Mouse (Mus musculus): ENCODE results near the gene Ctsg. TPM values are rescaled to one million over a fixed set of nuclear protein-coding genes. Genes with fewer than 3 reads are reported as not detected.
"Not testable (repeated sequence)": the region's sequence is repeated elsewhere in the genome, so short reads cannot be mapped to it uniquely, and the experiment has no call there.

The Ctsg gene
- polyA plus RNA-seq, 1 experiment from 2014 or later = 1.1 TPM

DNA sequence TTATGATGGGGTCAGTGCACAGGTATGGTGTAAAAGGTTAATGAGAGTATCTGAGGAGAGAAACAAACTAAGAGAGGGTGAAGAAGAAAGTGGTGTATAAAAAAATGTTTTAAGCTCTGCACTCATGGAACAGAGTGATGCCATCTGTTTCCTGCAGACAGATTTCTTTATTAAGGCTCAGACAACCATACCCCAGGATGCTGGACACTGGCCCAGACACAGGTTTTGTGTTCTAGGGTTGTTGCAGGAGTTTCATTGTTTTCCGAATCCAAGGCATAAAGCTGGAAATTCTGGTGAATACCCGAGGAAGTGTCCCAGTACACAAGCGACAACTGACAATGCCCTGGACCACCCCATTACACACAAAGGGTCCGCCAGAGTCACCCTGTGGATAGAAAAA, 20.4 kb downstream of the Ctsg start:
- Histone ChIP-seq H3K27ac (no peak overlapping the region), H3K79me2 (ENCODE audit: inconsistent target) (no peaks in the 10 kb centered on the region), H3K4me3 (ENCODE audit: inconsistent target) (no peak overlapping the region), H3K36me3 (ENCODE audit: inconsistent target) (no peaks in the 10 kb centered on the region)
- 67% methylated on average over 4 of the region's 4 CpGs for WGBS (ENCODE audit: missing documents)

DNA sequence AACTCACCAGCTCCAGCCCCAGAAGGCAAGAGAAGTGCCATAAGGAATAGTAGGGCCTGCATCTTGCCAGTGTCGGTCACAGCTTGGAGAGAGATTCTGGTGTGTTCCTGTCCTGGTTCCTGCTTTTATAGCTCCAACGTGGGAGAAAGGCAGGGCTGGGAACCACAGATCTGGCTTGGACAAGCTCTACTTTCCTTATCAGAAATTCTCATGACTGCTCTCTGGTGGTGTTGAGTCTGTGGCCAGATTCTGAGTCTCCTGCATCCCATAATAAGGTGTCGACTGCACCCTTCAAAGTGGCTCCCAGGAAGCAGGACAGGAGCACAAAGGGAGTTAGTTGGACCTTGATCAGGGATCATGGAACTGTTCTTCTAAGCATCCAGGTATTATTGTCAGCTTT, 40.2 kb downstream of the Ctsg start, which contains the start of gene Mcpt4:
Gene Mcpt4, minus strand, starts transcription at position 101 of the 400 bp plus-strand sequence.
- WGBS (ENCODE audit: missing documents) = 69% methylated on average over 3 of the region's 3 CpGs
- H3K27ac ChIP-seq; H3K36me3 ChIP-seq (ENCODE audit: inconsistent target); H3K79me2 ChIP-seq (ENCODE audit: inconsistent target); H3K4me3 ChIP-seq (ENCODE audit: inconsistent target): not testable (repeated sequence)

DNA sequence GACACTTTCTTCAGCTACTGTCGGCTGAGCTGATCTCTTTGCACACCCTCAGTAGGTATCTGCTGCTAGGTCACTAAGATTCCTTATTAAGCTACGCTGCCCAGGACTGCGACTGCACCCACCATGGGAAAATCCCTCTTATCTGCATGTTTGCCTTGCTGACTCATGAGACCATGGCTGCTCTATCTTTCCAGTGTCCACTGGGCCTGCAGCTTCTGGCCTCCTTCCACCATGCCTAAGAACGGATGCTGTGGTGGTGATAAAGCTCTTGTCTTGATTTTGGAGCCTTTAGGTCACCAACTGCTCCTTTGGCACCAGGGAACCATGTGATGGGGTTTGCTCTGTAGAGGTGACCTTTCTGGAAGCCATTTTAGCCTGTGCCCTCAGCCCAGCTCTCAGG, 44.7 kb downstream of the Ctsg start:
- 89% methylated on average over 4 of the region's 4 CpGs for WGBS (ENCODE audit: missing documents)

DNA sequence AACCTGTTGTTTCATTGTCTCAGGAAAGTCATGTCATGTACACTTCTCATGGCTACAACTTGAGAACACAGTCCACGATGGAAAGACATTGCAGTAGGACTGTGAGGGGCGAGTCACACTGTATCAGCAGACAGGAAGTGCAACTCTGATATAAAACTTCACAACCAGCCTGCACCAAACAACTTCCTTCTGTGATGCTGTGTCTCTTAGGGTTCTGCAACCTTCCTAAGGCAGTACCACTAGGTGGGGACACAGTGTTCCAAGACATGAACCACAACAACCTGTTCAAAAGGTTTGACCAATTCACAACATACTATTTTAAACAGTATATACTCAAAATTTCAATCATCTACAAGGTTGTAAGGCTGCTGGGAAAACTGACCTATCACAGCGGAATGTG, 47.0 kb downstream of the Ctsg start:
- Histone ChIP-seq H3K27ac (no peak overlapping the region), H3K79me2 (ENCODE audit: inconsistent target) (no peaks in the 10 kb centered on the region), H3K4me3 (ENCODE audit: inconsistent target) (no peak overlapping the region), H3K36me3 (ENCODE audit: inconsistent target) (no peaks in the 10 kb centered on the region)
- 35% methylated on average over 3 of the region's 3 CpGs for WGBS (ENCODE audit: missing documents)

More for the DNA sequence above, 44.7 kb downstream of the Ctsg start:
- Histone ChIP-seq H3K79me2 (ENCODE audit: inconsistent target) (no peaks in the 10 kb centered on the region), H3K27ac (no peak overlapping the region), H3K36me3 (ENCODE audit: inconsistent target) (no peaks in the 10 kb centered on the region), H3K4me3 (ENCODE audit: inconsistent target) (no peak overlapping the region)

Other genes with a start within 250 kb of the Ctsg start
- gene Nynrin, start 248.6 kb downstream of the Ctsg start, polyA plus RNA-seq (2018) = 0.69 to 1.1 TPM (median 0.70 TPM) in 3 replicates
- gene Cbln3, start 218.2 kb downstream of the Ctsg start, polyA plus RNA-seq (2018) = not detected in 3 replicates
- 7.7 to 19.3 TPM (median 13.1 TPM) in 3 replicates for gene Khnyn, start 217.6 kb downstream of the Ctsg start, polyA plus RNA-seq (2018)
- gene Sdr39u1, start 202.3 kb downstream of the Ctsg start, polyA plus RNA-seq (2018) = 1.5 to 3.1 TPM (median 2.0 TPM) in 3 replicates
- gene Cma1, start 157.9 kb downstream of the Ctsg start, polyA plus RNA-seq (2018) = not detected in 3 replicates
- gene Cma2, start 151.6 kb downstream of the Ctsg start, polyA plus RNA-seq (2018) = not detected in 3 replicates
- gene Mcpt1, start 84.6 kb downstream of the Ctsg start, polyA plus RNA-seq (2018) = not detected in 3 replicates
- gene Mcpt9, start 72.1 kb downstream of the Ctsg start, polyA plus RNA-seq (2018) = not detected in 3 replicates
- gene Mcpt2, start 60.5 kb downstream of the Ctsg start, polyA plus RNA-seq (2018) = not detected in 3 replicates
- gene Mcpt4, start 40.3 kb downstream of the Ctsg start, polyA plus RNA-seq (2018) = not detected in 3 replicates
- gene Mcpt8, start 17.3 kb downstream of the Ctsg start, polyA plus RNA-seq (2018) = 0.23 TPM in 1 of 3 replicates, not detected in the others
- gene Gzme, start 18.1 kb upstream of the Ctsg start, polyA plus RNA-seq (2018) = not detected in 3 replicates
- not detected in 3 replicates for gene Gzmd, start 30.0 kb upstream of the Ctsg start, polyA plus RNA-seq (2018)
- gene Gzmg, start 57.0 kb upstream of the Ctsg start, polyA plus RNA-seq (2018) = not detected in 3 replicates
- not detected in 3 replicates for gene Gzmn, start 72.0 kb upstream of the Ctsg start, polyA plus RNA-seq (2018)
- not detected in 3 replicates for gene Gzmf, start 108.8 kb upstream of the Ctsg start, polyA plus RNA-seq (2018)
- not detected in 3 replicates for gene Gzmc, start 132.1 kb upstream of the Ctsg start, polyA plus RNA-seq (2018)
- gene Gzmb, start 159.7 kb upstream of the Ctsg start, polyA plus RNA-seq (2018) = 0.16 TPM in 1 of 3 replicates, not detected in the others